Mouse (Mus musculus) myocyte (in vitro differentiated cells): ENCODE results near the gene Olfr1156. TPM values are rescaled to one million over a fixed set of nuclear protein-coding genes. Genes with fewer than 3 reads are reported as not detected.

Experiments used
- H3K27me3 ChIP-seq: one replicate; pipeline ENCODE4 v1.6.1; 2011; ENCODE audit not compliant: control insufficient read depth, insufficient read depth, insufficient read length
- H3K36me3 ChIP-seq: one replicate; pipeline ENCODE4 v1.6.1; 2011; ENCODE audit not compliant: control insufficient read depth, insufficient read depth
- H3K4me2 ChIP-seq: one replicate; pipeline ENCODE4 v1.6.1; 2011; ENCODE audit warnings: low read depth, control low read depth
- H3K4me3 ChIP-seq: one replicate; pipeline ENCODE4 v1.5.1; 2011; ENCODE audit warnings: mild to moderate bottlenecking, control low read depth, moderate library complexity
- H3K79me2 ChIP-seq: one replicate; pipeline ENCODE4 v1.6.1; 2011; ENCODE audit not compliant: control insufficient read depth, insufficient read depth
- H3ac ChIP-seq: one replicate; pipeline ENCODE4 v1.6.1; 2011; ENCODE audit not compliant: control insufficient read depth, insufficient read length
- CEBPB ChIP-seq: IDR thresholded peaks from 2 replicates; pipeline ENCODE4 v1.6.1; 2011; ENCODE audit warnings: mild to moderate bottlenecking, moderate library complexity; ENCODE audit not compliant: poor library complexity, insufficient read depth, severe bottlenecking
- E2F4 ChIP-seq: IDR thresholded peaks from one replicate; pipeline ENCODE4 v1.6.1; 2011; ENCODE audit warnings: mild to moderate bottlenecking, control low read depth, moderate library complexity; ENCODE audit not compliant: insufficient read depth
- MAX ChIP-seq: IDR thresholded peaks from one replicate; pipeline ENCODE4 v1.6.1; 2011; ENCODE audit warnings: low read depth, mild to moderate bottlenecking, control low read depth
- MYOD1 ChIP-seq, 3 experiments: IDR thresholded peaks; one replicate each; pipeline ENCODE4 v1.6.1; 2011; ENCODE audit warnings: control low read depth in 2 of 3, low read depth in 2 of 3, mild to moderate bottlenecking in 2 of 3, moderate library complexity in 1 of 3; ENCODE audit not compliant: insufficient read length in 2 of 3, control insufficient read depth in 1 of 3
- MYOG ChIP-seq, 3 experiments: IDR thresholded peaks; one replicate each; pipeline ENCODE4 v1.6.1; 2011; ENCODE audit warnings: control low read depth in 2 of 3, low read depth in 2 of 3, mild to moderate bottlenecking in 2 of 3; ENCODE audit not compliant: insufficient read length in 2 of 3, control insufficient read depth in 1 of 3, insufficient read depth in 1 of 3
- POLR2A ChIP-seq: IDR thresholded peaks from one replicate; pipeline ENCODE4 v1.6.1; 2011; ENCODE audit warnings: low read depth, mild to moderate bottlenecking, control low read depth, moderate library complexity; ENCODE audit not compliant: insufficient read length
- POLR2AphosphoS2 ChIP-seq: IDR thresholded peaks from one replicate; pipeline ENCODE4 v1.6.1; 2011; ENCODE audit warnings: low read depth, control low read depth; ENCODE audit not compliant: insufficient read length
- REST ChIP-seq: IDR thresholded peaks from one replicate; pipeline ENCODE4 v1.6.1; 2011; ENCODE audit warnings: mild to moderate bottlenecking, control low read depth, moderate library complexity; ENCODE audit not compliant: insufficient read depth, insufficient read length
- SRF ChIP-seq: IDR thresholded peaks from one replicate; pipeline ENCODE4 v1.6.1; 2011; ENCODE audit warnings: low read depth; ENCODE audit not compliant: control insufficient read depth, insufficient read length
- TCF12 ChIP-seq: IDR thresholded peaks from one replicate; pipeline ENCODE4 v1.6.1; 2011; ENCODE audit warnings: mild to moderate bottlenecking, control low read depth; ENCODE audit not compliant: poor library complexity, insufficient read depth, severe bottlenecking
- TCF3 ChIP-seq: IDR thresholded peaks from one replicate; pipeline ENCODE4 v1.6.1; 2011; ENCODE audit warnings: low read depth, control low read depth; ENCODE audit not compliant: insufficient read length
- USF1 ChIP-seq: IDR thresholded peaks from one replicate; pipeline ENCODE4 v1.6.1; 2011; ENCODE audit warnings: low read depth, mild to moderate bottlenecking, control low read depth, moderate library complexity
- polyA plus RNA-seq: library from polyadenylated mRNA; unstranded; fragments of >200 nt; fragmentation: generic; extraction: Trizol; gene quantifications from one replicate; pipeline ENCODE4 v1.2.1, GENCODE M21; 2012; ENCODE audit warnings: missing spikeins

The Olfr1156 gene
- polyA plus RNA-seq, 1 experiment = not detected

- no peaks in the 10 kb centered on the region for H3K27me3 ChIP-seq
- no peak within 1 kb of the TSS for H3K4me3 ChIP-seq
- no peaks in the 10 kb centered on the region for H3K36me3 ChIP-seq
- H3K4me2 ChIP-seq = no peak within 1 kb of the TSS
- no peak within 1 kb of the TSS for H3ac ChIP-seq
- TF ChIP-seq MYOG (IDR thresholded peaks at IDR 0.05; ENCODE audit: control insufficient read depth in 1 of 3, insufficient read depth in 1 of 3, insufficient read length in 2 of 3, low read depth in 2 of 3) (no peak), MAX (no peak), TCF3 (no peak), POLR2AphosphoS2 (no peak), REST (no peak), SRF (no peak), MYOD1 (IDR thresholded peaks at IDR 0.05; ENCODE audit: control insufficient read depth in 1 of 3, insufficient read length in 2 of 3, low read depth in 2 of 3) (no peak), E2F4 (no peak), POLR2A (no peak), CEBPB (no peak), USF1 (no peak), TCF12 (no peak)
- no peaks in the 10 kb centered on the region for H3K79me2 ChIP-seq
Measured at GRCm38 (mm10) chr2:87945037-87945436, 7.9 kb downstream of the Olfr1156 start, which contains the start of gene Olfr1155. Gene Olfr1155 (minus strand): TSS chr2:87945137.

GRCm38 (mm10) chr2:87905066-87905465 lies 47.8 kb downstream of the Olfr1156 start, which contains the start of gene Olfr1154:
Gene Olfr1154 (minus strand): TSS chr2:87905166.
- no peaks in the 10 kb centered on the region for H3K79me2 ChIP-seq
- H3K36me3 ChIP-seq = no peaks in the 10 kb centered on the region
- no peak within 1 kb of the TSS for H3ac ChIP-seq
- no peak within 1 kb of the TSS for H3K4me2 ChIP-seq
- H3K4me3 ChIP-seq = no peak within 1 kb of the TSS
- no peaks in the 10 kb centered on the region for H3K27me3 ChIP-seq
- TF ChIP-seq CEBPB (no peak), REST (no peak), MAX (no peak), POLR2A (no peak), TCF3 (no peak), TCF12 (no peak), USF1 (no peak), MYOD1 (IDR thresholded peaks at IDR 0.05; ENCODE audit: control insufficient read depth in 1 of 3, insufficient read length in 2 of 3, low read depth in 2 of 3) (no peak), MYOG (IDR thresholded peaks at IDR 0.05; ENCODE audit: control insufficient read depth in 1 of 3, insufficient read depth in 1 of 3, insufficient read length in 2 of 3, low read depth in 2 of 3) (no peak), SRF (no peak), E2F4 (no peak), POLR2AphosphoS2 (no peak)

Other genes with a start within 250 kb of the Olfr1156 start
- not detected for gene Olfr1137, start 239.9 kb downstream of the Olfr1156 start, polyA plus RNA-seq
- not detected for gene Olfr1138, start 213.1 kb downstream of the Olfr1156 start, polyA plus RNA-seq
- not detected for gene Olfr1140, start 209.3 kb downstream of the Olfr1156 start, polyA plus RNA-seq
- gene Olfr1141, start 199.1 kb downstream of the Olfr1156 start, polyA plus RNA-seq = not detected
- gene Olfr152, start 173.6 kb downstream of the Olfr1156 start, polyA plus RNA-seq = not detected
- gene Olfr1143, start 152.5 kb downstream of the Olfr1156 start, polyA plus RNA-seq = not detected
- not detected for gene Olfr1145, start 143.3 kb downstream of the Olfr1156 start, polyA plus RNA-seq
- not detected for gene Olfr1148, start 122.6 kb downstream of the Olfr1156 start, polyA plus RNA-seq
- not detected for gene Olfr1150-ps1, start 109.1 kb downstream of the Olfr1156 start, polyA plus RNA-seq
- gene Olfr1151, start 97.2 kb downstream of the Olfr1156 start, polyA plus RNA-seq = not detected
- not detected for gene Olfr1152, start 86.6 kb downstream of the Olfr1156 start, polyA plus RNA-seq
- not detected for gene Olfr1153, start 58.1 kb downstream of the Olfr1156 start, polyA plus RNA-seq
- gene Olfr1154, start 47.9 kb downstream of the Olfr1156 start, polyA plus RNA-seq = not detected
- gene Olfr1155, start 8.0 kb downstream of the Olfr1156 start, polyA plus RNA-seq = not detected
- not detected for gene Olfr1157, start 15.2 kb upstream of the Olfr1156 start, polyA plus RNA-seq
- gene Olfr74, start 21.6 kb upstream of the Olfr1156 start, polyA plus RNA-seq = not detected
- not detected for gene Olfr1158, start 37.0 kb upstream of the Olfr1156 start, polyA plus RNA-seq
- gene Olfr1160, start 55.2 kb upstream of the Olfr1156 start, polyA plus RNA-seq = not detected
- not detected for gene Olfr1161, start 69.7 kb upstream of the Olfr1156 start, polyA plus RNA-seq
- not detected for gene Olfr73, start 84.6 kb upstream of the Olfr1156 start, polyA plus RNA-seq
- not detected for gene Olfr1162, start 98.0 kb upstream of the Olfr1156 start, polyA plus RNA-seq
- not detected for gene Olfr1163, start 118.7 kb upstream of the Olfr1156 start, polyA plus RNA-seq
- not detected for gene Olfr1164, start 140.9 kb upstream of the Olfr1156 start, polyA plus RNA-seq
- not detected for gene Olfr1166, start 175.2 kb upstream of the Olfr1156 start, polyA plus RNA-seq
- not detected for gene Olfr1167, start 202.1 kb upstream of the Olfr1156 start, polyA plus RNA-seq
- not detected for gene Olfr1168, start 228.8 kb upstream of the Olfr1156 start, polyA plus RNA-seq